Mouse (Mus musculus) neural tube, embryonic 13.5 days (tissue): ENCODE data around the gene Kcne1. TPM values are rescaled to one million over a fixed set of nuclear protein-coding genes. Genes with fewer than 3 reads are reported as not detected.

ENCODE experiments used
- ATAC-seq: fragments of 200-750 bp; cut with Nextera tagmentation; 2 replicates; pipeline ENCODE4 v1.8.0; 2017; ENCODE audit warnings: low read depth, mild to moderate bottlenecking, moderate TSS enrichment, moderate library complexity
- H3K27ac ChIP-seq: fragments of 300-500 bp; sonication (generic); replicated peaks from 2 replicates; pipeline ENCODE4 v1.5.1; 2015; ENCODE audit warnings: moderate library complexity, mild to moderate bottlenecking, inconsistent platforms
- H3K27me3 ChIP-seq: fragments of 300-500 bp; sonication (generic); 2 replicates; pipeline ENCODE4 v1.6.1; 2015; ENCODE audit warnings: mild to moderate bottlenecking, inconsistent platforms
- H3K36me3 ChIP-seq: fragments of 300-500 bp; sonication (generic); 2 replicates; pipeline ENCODE4 v1.6.1; 2015; ENCODE audit warnings: mild to moderate bottlenecking, inconsistent platforms
- H3K4me1 ChIP-seq: fragments of 300-500 bp; sonication (generic); replicated peaks from 2 replicates; pipeline ENCODE4 v1.6.1; 2015; ENCODE audit warnings: inconsistent platforms
- H3K4me2 ChIP-seq: fragments of 300-500 bp; sonication (generic); 2 replicates; pipeline ENCODE4 v1.6.1; 2015; ENCODE audit warnings: inconsistent platforms, mild to moderate bottlenecking, moderate library complexity
- H3K4me3 ChIP-seq: fragments of 300-500 bp; sonication (generic); 2 replicates; pipeline ENCODE4 v1.5.1; 2015; ENCODE audit warnings: mild to moderate bottlenecking, inconsistent platforms
- H3K9ac ChIP-seq: fragments of 300-500 bp; sonication (generic); 2 replicates; pipeline ENCODE4 v1.6.1; 2015; ENCODE audit warnings: moderate library complexity, mild to moderate bottlenecking, inconsistent platforms
- H3K9me3 ChIP-seq: fragments of 300-500 bp; sonication (generic); 2 replicates; pipeline ENCODE4 v1.6.1; 2016; ENCODE audit warnings: inconsistent platforms
- WGBS: fragments of 180-500 bp; shearing (Covaris S2); methylation state at CpG from one replicate; pipeline ENCODE4 v1.1.7; 2015; 5-methylcytosine and 5-hydroxymethylcytosine counted together
- polyA plus RNA-seq: library from polyadenylated mRNA; unstranded; fragments of >200 nt; fragmentation: Nextera tagmentation; extraction: Ambion mirVana; gene quantifications from 2 replicates; pipeline ENCODE4 v1.2.1, GENCODE M21; 2015

Kcne1 gene
- polyA plus RNA-seq, 1 experiment from 2014 or later: not detected

DNA sequence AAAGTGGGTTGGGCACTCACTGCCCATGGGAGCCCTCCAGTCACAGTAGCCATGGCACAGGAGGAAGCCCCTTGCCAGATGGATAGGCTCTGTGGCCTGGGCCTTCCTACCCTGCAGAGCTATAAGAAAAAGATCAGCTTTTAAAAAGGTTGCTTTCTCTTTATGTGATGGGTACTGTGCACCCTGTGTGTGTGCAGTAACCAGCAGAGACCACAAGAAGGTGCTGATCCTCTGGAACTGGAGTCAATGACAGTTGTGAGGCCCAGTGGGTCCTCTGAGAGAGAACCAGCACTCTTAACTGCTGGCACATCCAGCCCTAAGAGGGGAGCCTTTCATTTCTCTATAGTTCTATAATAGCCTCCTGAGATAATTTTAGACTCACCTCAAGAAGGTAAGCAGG is 24.1 kb upstream of the Kcne1 start:
- no peak overlapping the region for H3K9ac ChIP-seq
- H3K4me1 ChIP-seq: peaks cover 10% of the 10 kb centered on the region; the same call in 1 of the 2 replicates
- H3K27me3 ChIP-seq: no peaks in the 10 kb centered on the region
- no peak overlapping the region for H3K27ac ChIP-seq
- no peak for ATAC-seq
- H3K4me3 ChIP-seq: no peak overlapping the region
- no peak overlapping the region for H3K4me2 ChIP-seq
- no peaks in the 10 kb centered on the region for H3K9me3 ChIP-seq
- no peaks in the 10 kb centered on the region for H3K36me3 ChIP-seq

DNA sequence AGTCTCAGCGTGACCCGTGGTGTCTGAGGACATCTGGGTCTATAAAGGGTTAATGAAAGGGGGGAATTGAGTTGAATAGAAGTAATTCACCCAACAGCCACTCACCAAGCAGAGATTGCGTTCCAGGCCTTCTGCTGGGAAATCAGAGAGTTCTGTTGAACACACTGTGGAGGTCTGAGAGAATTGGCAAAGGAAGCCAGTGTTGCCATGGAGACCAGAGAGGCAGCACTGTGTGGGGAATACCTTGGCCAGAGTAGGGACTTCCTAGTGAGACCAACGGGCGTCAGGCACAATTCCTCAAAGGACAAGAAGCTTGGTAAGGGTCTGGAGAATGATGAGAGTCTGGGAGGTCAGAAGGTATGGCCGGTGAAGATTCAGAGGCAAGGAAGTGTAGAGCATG is 23.2 kb upstream of the Kcne1 start:
- peaks cover 10% of the 10 kb centered on the region; the same call in 1 of the 2 replicates for H3K4me1 ChIP-seq
- WGBS: 36% methylated on average over 6 of the region's 6 CpGs
- H3K27ac ChIP-seq: no peak overlapping the region
- no peaks in the 10 kb centered on the region for H3K36me3 ChIP-seq
- no peak overlapping the region for H3K4me3 ChIP-seq
- H3K9me3 ChIP-seq: no peaks in the 10 kb centered on the region
- H3K4me2 ChIP-seq: no peak overlapping the region
- no peak for ATAC-seq
- H3K9ac ChIP-seq: no peak overlapping the region
- no peaks in the 10 kb centered on the region for H3K27me3 ChIP-seq

DNA sequence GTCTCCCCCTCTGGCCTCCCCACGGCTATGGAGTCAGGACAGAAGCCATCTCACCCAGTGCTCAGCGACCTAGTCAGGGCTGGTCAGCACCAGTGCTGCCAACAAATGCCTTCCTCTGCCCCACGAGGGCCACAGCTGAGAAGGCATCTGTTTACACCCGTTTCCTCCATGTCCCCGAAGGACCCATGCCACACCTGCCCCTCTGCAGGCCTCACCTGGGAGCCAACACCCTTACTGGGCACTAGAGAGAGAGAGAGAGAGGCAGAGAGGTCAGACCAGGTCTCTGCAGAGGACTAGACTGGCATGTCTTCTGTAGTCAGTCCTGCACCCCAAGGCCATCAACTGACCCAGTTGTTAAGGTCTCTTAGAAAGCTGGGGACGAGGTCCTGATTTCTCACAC is 21.8 kb upstream of the Kcne1 start:
- no peak for ATAC-seq
- no peak overlapping the region for H3K27ac ChIP-seq
- H3K9me3 ChIP-seq: no peaks in the 10 kb centered on the region
- peaks cover 10% of the 10 kb centered on the region; the same call in 1 of the 2 replicates for H3K4me1 ChIP-seq
- H3K27me3 ChIP-seq: no peaks in the 10 kb centered on the region
- H3K4me3 ChIP-seq: no peak overlapping the region
- WGBS: 88% methylated on average over 6 of the region's 6 CpGs
- no peak overlapping the region for H3K9ac ChIP-seq
- no peaks in the 10 kb centered on the region for H3K36me3 ChIP-seq
- H3K4me2 ChIP-seq: no peak overlapping the region

DNA sequence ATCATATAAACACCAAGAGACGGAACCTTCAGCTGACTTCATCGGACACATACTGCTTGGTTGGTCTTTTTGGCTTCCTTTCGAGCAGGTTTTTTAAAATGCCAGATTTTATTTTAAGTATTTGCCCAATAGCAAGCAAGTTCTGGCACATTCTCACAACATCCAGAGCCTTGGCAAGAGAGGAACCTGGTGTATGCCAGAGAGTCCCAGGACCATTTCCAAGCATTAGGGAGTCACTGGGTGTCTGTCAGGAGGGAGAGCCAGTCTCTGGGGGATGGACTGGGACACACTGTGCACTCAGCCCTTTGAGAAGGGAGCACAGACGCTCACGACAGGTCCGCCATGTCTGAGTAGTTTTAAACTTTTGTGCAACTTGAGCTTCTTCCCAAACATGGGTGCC is 17.7 kb upstream of the Kcne1 start:
- Histone ChIP-seq H3K4me3 (no peak overlapping the region), H3K27ac (no peak overlapping the region), H3K36me3 (no peaks in the 10 kb centered on the region), H3K4me2 (no peak overlapping the region), H3K4me1 (peaks cover 10% of the 10 kb centered on the region), H3K27me3 (no peaks in the 10 kb centered on the region), H3K9ac (no peak overlapping the region), H3K9me3 (no peaks in the 10 kb centered on the region)
- ATAC-seq: no peak
- WGBS: 95% methylated on average over 6 of the region's 6 CpGs

DNA sequence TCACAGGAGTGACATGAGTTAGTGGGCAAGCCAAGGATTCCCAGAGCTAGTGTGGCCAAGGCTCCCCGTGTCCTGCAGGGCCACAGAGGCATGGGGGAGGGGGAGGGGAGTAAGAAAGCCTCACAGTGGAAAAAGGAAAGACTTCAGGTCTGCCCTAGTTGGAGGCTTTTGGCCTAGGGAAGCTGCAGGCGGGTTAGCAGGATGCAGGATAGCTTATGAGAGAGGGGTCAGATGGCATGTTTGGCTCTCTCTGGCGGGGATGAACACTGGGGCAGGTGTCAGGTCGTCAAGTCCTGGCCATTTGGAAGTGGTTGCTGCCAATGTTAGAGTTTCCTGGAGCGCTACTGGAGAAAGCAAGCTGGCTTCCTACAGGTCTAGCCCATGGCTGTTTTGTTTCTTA is 12.4 kb upstream of the Kcne1 start:
- H3K36me3 ChIP-seq: no peaks in the 10 kb centered on the region
- ATAC-seq: no peak
- H3K9ac ChIP-seq: no peak overlapping the region
- no peaks in the 10 kb centered on the region for H3K9me3 ChIP-seq
- H3K4me1 ChIP-seq: peaks cover 10% of the 10 kb centered on the region
- no peaks in the 10 kb centered on the region for H3K27me3 ChIP-seq
- no peak overlapping the region for H3K4me3 ChIP-seq
- 57% methylated on average over 5 of the region's 5 CpGs for WGBS
- H3K27ac ChIP-seq: no peak overlapping the region
- no peak overlapping the region for H3K4me2 ChIP-seq

DNA sequence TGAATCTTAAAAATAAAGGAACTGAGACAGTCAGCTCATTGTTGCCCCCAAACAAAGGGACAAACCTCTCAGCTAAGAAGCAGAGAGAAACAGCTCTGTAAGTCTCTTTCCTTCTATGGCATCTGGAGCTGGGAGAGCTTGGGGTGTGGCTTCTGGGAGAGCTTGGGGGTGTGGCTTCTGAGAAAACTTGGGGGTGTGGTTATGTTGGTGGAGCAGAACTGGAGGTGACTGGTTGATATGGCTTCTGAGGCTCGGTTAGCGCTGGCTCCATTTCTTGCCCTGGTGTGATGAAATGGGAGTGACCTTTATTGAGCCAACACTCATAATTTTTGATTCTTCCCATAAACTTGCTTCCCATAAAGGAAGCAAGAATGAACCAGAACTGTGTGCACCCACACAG is 10.0 kb upstream of the Kcne1 start:
- no peak overlapping the region for H3K4me3 ChIP-seq
- no peaks in the 10 kb centered on the region for H3K27me3 ChIP-seq
- no peak overlapping the region for H3K27ac ChIP-seq
- ATAC-seq: no peak
- no peak overlapping the region for H3K9ac ChIP-seq
- no peaks in the 10 kb centered on the region for H3K9me3 ChIP-seq
- peaks cover 10% of the 10 kb centered on the region for H3K4me1 ChIP-seq
- H3K4me2 ChIP-seq: no peak overlapping the region
- whole genome bisulfite sequencing: 47% methylated on average over 2 of the region's 2 CpGs
- no peaks in the 10 kb centered on the region for H3K36me3 ChIP-seq

DNA sequence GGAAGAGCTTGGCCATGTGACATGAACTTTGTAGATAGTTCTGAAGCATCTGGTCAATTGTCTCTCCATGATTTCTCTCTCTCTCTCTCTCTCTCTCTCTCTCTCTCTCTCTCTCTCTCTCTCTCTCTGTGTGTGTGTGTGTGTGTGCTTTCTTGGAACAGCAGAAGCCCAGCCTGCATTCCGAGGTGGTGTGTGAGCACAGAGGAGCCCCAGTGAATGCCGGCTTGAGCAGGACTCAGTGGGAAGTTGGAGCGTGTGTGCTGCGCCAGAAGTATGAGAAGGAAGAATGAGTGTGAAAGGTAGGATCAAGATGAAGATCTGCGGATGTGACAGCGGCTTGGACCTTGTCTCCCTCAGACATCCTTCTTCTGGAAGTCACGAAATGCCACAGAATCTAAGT is 6.2 kb upstream of the Kcne1 start:
- Histone ChIP-seq H3K27ac (no peak overlapping the region), H3K9me3 (no peaks in the 10 kb centered on the region), H3K4me2 (no peak overlapping the region), H3K4me1 (no peaks in the 10 kb centered on the region), H3K27me3 (no peaks in the 10 kb centered on the region), H3K4me3 (no peak overlapping the region), H3K9ac (no peak overlapping the region), H3K36me3 (no peaks in the 10 kb centered on the region)
- no peak for ATAC-seq
- WGBS: 68% methylated on average over 7 of the region's 7 CpGs

DNA sequence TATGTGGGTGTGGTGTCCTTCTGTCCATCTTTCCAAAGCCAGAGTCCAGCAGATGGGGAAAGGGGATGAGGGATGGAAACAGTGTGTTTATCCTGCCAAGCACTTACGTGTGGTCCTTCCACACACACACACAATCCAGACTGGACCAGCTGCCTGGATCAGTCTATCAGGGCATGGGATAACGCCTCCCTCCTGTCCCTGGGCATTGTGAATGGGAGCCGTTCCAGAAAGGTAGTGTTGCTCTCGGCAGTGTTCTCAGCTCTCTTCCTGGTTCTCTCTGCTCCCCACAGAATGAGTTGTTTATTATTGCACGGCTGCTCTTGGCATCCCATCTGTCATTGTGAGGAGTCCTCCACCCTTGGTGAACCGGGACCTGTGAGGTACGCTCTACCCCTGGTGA is 1.4 kb upstream of the Kcne1 start:
- WGBS: 75% methylated on average over 7 of the region's 7 CpGs
- peaks cover 20% of the 10 kb centered on the region for H3K4me1 ChIP-seq
- no peak overlapping the region for H3K4me2 ChIP-seq
- no peaks in the 10 kb centered on the region for H3K27me3 ChIP-seq
- ATAC-seq: no peak
- no peaks in the 10 kb centered on the region for H3K9me3 ChIP-seq
- H3K4me3 ChIP-seq: no peak overlapping the region
- H3K9ac ChIP-seq: no peak overlapping the region
- H3K36me3 ChIP-seq: no peaks in the 10 kb centered on the region
- H3K27ac ChIP-seq: no peak overlapping the region

DNA sequence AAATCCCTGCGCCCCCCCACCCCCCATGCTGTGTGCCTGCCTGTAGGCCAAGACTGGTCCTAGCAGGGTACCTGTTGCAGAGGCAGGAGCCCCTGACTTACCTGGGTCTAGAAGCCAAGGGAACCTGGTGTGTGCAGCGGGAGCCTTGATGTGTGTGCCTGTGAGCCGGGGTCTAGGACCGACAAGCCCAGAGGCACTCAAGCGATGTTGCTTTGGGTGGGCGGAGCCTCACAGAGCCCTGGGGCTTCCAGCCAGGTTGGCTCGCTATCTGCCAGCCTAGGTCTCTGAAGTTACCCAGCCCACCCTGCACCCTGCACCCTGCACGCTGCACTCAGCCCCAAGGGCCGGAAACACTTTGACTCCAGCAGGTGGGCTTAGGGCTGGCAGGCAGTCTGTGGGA is 534 bp downstream of the Kcne1 start:
- Histone ChIP-seq H3K36me3 (no peaks in the 10 kb centered on the region), H3K27me3 (no peaks in the 10 kb centered on the region), H3K9me3 (no peaks in the 10 kb centered on the region), H3K4me2 (no peak overlapping the region), H3K27ac (no peak overlapping the region), H3K4me1 (peaks cover 20% of the 10 kb centered on the region), H3K4me3 (no peak overlapping the region), H3K9ac (no peak overlapping the region)
- 0 out of 2 replicates have a peak, but pooled peaks have one; percentile 26 for ATAC-seq
- WGBS: 28% methylated on average over 9 of the region's 9 CpGs

DNA sequence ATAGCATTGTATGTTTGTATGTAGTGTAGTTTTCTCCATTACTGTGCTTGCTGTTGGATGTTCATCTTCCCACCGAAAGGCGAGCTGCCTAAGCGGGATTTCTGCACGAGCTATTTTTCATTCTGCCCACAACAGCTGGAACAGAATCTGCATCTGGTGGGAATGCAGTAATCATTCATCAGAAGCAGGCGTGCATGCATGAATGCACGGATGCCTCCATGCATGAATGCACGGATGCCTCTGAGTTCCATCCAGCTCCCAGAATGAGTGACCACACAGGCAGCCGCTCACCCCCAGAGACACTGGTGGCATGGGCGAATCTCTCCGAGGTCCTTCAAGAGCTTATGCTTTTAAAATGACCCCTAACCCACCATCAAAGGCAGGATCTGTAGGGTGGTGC is 1.7 kb downstream of the Kcne1 start:
- Histone ChIP-seq H3K9ac (no peak overlapping the region), H3K4me2 (no peak overlapping the region), H3K27me3 (no peaks in the 10 kb centered on the region), H3K36me3 (no peaks in the 10 kb centered on the region), H3K4me3 (no peak overlapping the region), H3K4me1 (peaks cover 20% of the 10 kb centered on the region), H3K9me3 (no peaks in the 10 kb centered on the region), H3K27ac (no peak overlapping the region)
- ATAC-seq: no peak
- WGBS: 34% methylated on average over 10 of the region's 10 CpGs

DNA sequence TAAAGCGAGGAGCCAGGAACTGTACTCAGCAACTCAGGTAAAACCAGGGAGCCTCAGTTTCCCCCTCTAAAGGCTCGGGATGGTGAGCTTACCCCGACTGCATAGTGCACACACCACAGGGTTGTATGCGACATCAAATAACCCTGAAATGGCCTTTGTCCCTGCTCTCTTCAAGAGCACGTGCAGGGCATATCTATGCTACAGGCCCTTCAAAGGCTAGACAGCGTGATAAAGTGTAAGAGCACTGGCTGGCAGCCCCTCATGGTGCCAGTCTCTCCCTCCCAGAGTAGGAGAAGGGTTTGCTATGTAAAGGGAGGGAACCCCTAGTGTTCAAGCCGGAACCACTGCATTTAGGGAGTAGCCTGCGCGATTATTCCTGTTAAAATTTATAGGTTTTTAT is 2.2 kb downstream of the Kcne1 start:
- H3K27me3 ChIP-seq: no peaks in the 10 kb centered on the region
- no peak overlapping the region for H3K9ac ChIP-seq
- H3K4me1 ChIP-seq: peaks cover 20% of the 10 kb centered on the region
- no peak overlapping the region for H3K27ac ChIP-seq
- no peak overlapping the region for H3K4me2 ChIP-seq
- WGBS: 53% methylated on average over 9 of the region's 9 CpGs
- H3K4me3 ChIP-seq: no peak overlapping the region
- no peaks in the 10 kb centered on the region for H3K9me3 ChIP-seq
- ATAC-seq: no peak
- no peaks in the 10 kb centered on the region for H3K36me3 ChIP-seq

DNA sequence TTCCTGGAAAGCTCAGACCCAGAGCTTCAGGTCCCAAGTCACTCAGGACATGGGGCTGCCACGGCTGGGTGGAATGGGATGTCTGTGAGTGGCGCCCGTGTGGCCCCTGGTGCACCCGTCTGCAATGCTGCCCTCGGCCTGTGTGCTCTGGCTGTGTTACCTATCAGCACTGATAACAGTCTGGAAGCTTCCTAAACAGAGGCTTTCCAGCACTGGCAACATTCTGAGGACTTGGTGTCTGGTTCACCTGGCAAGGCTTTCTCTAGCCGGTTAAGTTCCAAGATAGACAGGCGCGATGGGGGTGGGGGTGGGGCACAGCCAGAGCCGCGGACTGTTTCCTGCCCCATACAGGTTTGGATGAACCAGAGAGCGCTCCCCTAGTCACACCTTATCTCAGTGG is 3.3 kb downstream of the Kcne1 start:
- no peak overlapping the region for H3K9ac ChIP-seq
- H3K4me2 ChIP-seq: no peak overlapping the region
- H3K27ac ChIP-seq: no peak overlapping the region
- peaks cover 20% of the 10 kb centered on the region for H3K4me1 ChIP-seq
- no peaks in the 10 kb centered on the region for H3K36me3 ChIP-seq
- no peak overlapping the region for H3K4me3 ChIP-seq
- WGBS: 83% methylated on average over 11 of the region's 11 CpGs
- no peaks in the 10 kb centered on the region for H3K27me3 ChIP-seq
- no peaks in the 10 kb centered on the region for H3K9me3 ChIP-seq
- ATAC-seq: no peak

DNA sequence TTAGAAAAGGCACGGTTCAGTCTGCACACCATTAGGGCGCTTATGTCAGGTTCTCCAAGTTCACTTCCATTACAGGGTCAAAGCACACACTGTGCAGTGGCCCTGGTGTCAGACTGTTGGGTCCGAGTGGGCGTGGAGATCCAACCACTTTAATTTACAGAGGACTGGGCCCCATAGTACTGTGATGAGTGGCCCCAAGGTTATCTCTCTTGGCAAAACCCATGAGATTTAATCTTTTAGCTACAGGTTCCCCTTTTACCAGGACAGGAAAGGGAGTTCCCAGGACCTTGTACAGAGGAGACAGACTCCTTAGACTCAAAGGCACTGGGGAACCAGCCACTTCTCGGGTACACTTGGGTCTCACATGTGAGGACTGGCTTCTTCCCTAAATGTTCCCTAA is 3.9 kb downstream of the Kcne1 start:
- ATAC-seq: no peak
- Histone ChIP-seq H3K4me3 (no peak overlapping the region), H3K4me2 (no peak overlapping the region), H3K4me1 (peaks cover 20% of the 10 kb centered on the region), H3K27ac (no peak overlapping the region), H3K9ac (no peak overlapping the region), H3K9me3 (no peaks in the 10 kb centered on the region), H3K27me3 (no peaks in the 10 kb centered on the region), H3K36me3 (no peaks in the 10 kb centered on the region)
- WGBS: 84% methylated on average over 5 of the region's 5 CpGs
